Mouse (Mus musculus) kidney, adult 2 months (tissue): ENCODE measurements around the gene Zfp385a. TPM values are rescaled to one million over a fixed set of nuclear protein-coding genes. Genes with fewer than 3 reads are reported as not detected.

ENCODE experiments used
- DNase-seq: peaks from one replicate; pipeline ENCODE4 v3.0.0; 2021
- H3K27ac ChIP-seq: fragments of 200-500 bp; 2 replicates; pipeline ENCODE4 v1.5.1; 2012; ENCODE audit warnings: low read depth, low read length, control low read depth, inconsistent platforms; ENCODE audit not compliant: insufficient read depth
- H3K27me3 ChIP-seq: fragments of 200-500 bp; replicated peaks from 2 replicates; pipeline ENCODE4 v1.6.1; 2012; ENCODE audit warnings: mild to moderate bottlenecking, moderate library complexity, low read length, inconsistent platforms; ENCODE audit not compliant: control insufficient read depth, insufficient read depth
- H3K36me3 ChIP-seq: fragments of 200-500 bp; 2 replicates; pipeline ENCODE4 v1.6.1; 2012; ENCODE audit warnings: mild to moderate bottlenecking, moderate library complexity, low read length, inconsistent platforms; ENCODE audit not compliant: control insufficient read depth, insufficient read depth
- H3K4me1 ChIP-seq: fragments of 200-500 bp; 2 replicates; pipeline ENCODE4 v1.6.1; 2011; ENCODE audit warnings: low read length; ENCODE audit not compliant: control insufficient read depth, insufficient read depth
- H3K4me3 ChIP-seq: fragments of 200-500 bp; 2 replicates; pipeline ENCODE4 v1.5.1; 2011; ENCODE audit warnings: mild to moderate bottlenecking, low read depth, low read length, control low read depth; ENCODE audit not compliant: insufficient read depth
- CTCF ChIP-seq: fragments of 200-500 bp; conservative IDR thresholded peaks from 2 replicates; pipeline ENCODE4 v1.5.1; 2011; ENCODE audit warnings: low read depth, mild to moderate bottlenecking, control low read depth, low read length, moderate library complexity, mixed read lengths; ENCODE audit not compliant: insufficient read depth, insufficient read length
- POLR2A ChIP-seq: fragments of 200-500 bp; IDR thresholded peaks from one replicate; pipeline ENCODE4 v1.6.1; 2011; ENCODE audit warnings: low read depth, low read length, control low read depth
- WGBS: fragments of 180-500 bp; shearing (Covaris S2); methylation state at CpG from one replicate; pipeline ENCODE4 v1.1.7; 2018; 5-methylcytosine and 5-hydroxymethylcytosine counted together
- polyA plus RNA-seq: library from polyadenylated mRNA; depleted of rRNA; stranded (reverse); fragments of >200 nt; gene quantifications from 2 replicates; pipeline ENCODE4 v1.2.3, GENCODE M21; 2012

Gene Zfp385a
- polyA plus RNA-seq, 1 experiment: 6.1 TPM

DNA sequence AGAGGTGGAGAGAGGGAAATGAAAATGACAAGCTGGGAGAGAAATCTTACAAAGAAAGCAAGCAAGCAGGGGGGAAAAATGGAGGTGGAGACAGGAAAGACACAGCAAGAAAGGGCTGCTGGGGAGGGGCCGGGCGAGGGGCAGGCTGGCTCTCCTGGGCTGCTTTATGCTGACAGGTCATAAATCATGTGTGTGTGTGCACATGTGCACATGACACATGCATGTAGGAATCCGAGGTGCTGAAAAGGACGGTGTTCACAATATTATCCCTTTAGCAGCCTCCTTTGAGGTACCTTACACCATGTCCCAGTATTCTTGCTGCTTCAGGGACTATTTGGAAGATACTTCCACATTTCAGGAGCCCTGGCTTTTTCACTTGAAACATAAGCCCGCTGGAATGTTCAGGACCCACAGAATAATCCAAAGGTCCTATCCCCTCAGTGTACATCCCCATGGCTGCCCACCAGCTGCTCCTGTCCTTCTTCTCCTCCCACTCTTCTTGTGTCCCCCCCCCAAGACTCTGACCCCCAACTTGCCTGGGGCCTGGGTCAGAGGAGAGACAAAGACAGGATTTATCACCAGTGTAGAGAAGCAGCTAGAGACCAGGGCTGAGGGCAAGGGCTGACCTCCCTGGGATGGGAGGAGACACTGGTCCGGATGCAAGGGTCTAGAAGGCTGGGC lies 37.4 kb downstream of the Zfp385a start:
- Histone ChIP-seq H3K27ac (no peak overlapping the region), H3K4me1 (peaks cover 25% of the 10 kb centered on the region), H3K36me3 (no peaks in the 10 kb centered on the region)

DNA sequence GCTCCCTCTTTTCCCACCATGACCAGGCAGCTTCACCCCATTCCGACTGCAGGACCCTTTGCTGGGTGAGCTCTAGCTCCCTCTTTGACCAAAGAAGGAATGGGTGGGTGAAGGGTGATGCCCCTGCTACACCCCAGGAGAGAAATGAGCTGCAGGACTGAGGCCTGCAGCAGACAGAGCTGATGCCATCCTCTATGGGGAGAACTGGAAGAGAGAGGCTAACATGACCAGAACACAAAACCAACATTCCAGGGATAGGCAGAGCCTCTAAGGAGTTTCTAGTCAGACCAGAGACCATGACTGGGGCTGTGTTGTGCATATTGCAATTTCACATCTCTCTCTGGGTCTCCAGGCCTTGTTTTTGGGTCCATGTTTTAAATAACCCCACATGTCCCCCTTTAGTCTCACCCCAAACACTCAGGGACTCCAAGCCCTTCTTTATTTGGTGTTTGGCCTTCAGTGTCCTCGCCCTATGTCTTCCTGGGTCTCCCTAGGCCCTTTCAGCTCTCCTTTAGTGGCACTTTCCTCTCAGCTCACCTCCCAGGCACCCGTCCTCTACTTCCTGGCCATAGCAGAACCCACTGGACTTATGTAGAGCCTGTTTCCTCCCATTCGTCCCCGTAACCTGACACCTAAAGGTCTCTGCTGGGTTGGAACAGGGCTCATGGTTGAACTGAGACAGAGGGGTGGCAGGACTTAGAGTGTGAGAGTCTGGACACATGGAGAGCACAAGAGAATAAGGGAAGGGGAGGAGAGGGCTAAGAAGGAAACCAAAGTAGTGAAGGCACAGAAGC lies 38.1 kb downstream of the Zfp385a start:
- Histone ChIP-seq H3K4me3 (no peak overlapping the region), H3K4me1 (peaks cover 20% of the 10 kb centered on the region), H3K27ac (no peak overlapping the region), H3K36me3 (no peaks in the 10 kb centered on the region), H3K27me3 (no peaks in the 10 kb centered on the region)
- no peak for DNase-seq
- WGBS: 57% methylated on average over 5 of the region's 5 CpGs
- TF ChIP-seq CTCF: no peak
- TF ChIP-seq POLR2A: no peak

More for the DNA sequence above, 37.4 kb downstream of the Zfp385a start:
- no peaks in the 10 kb centered on the region for H3K27me3 ChIP-seq
- no peak for DNase-seq
- no peak overlapping the region for H3K4me3 ChIP-seq
- 57% methylated on average over 6 of the region's 6 CpGs for WGBS
- no peak for TF ChIP-seq POLR2A
- TF ChIP-seq CTCF: no peak

- H3K27ac ChIP-seq: no peak overlapping the region
- peaks cover 13% of the 10 kb centered on the region for H3K4me1 ChIP-seq
- 68% methylated on average over 2 of the region's 2 CpGs for WGBS
Measured at GRCm38 (mm10) chr15:103301046-103301445, 38.8 kb downstream of the Zfp385a start.

GRCm38 (mm10) chr15:103300560-103300959 lies 39.3 kb downstream of the Zfp385a start:
- DNase-seq: no peak
- 52% methylated on average over 2 of the region's 2 CpGs for WGBS
- Histone ChIP-seq H3K27me3 (no peaks in the 10 kb centered on the region), H3K4me1 (peaks cover 13% of the 10 kb centered on the region), H3K36me3 (no peaks in the 10 kb centered on the region), H3K27ac (no peak overlapping the region), H3K4me3 (no peak overlapping the region)
- no peak for TF ChIP-seq POLR2A
- TF ChIP-seq CTCF: no peak

More at GRCm38 (mm10) chr15:103301046-103301445, 38.8 kb downstream of the Zfp385a start:
- Histone ChIP-seq H3K36me3 (no peaks in the 10 kb centered on the region), H3K4me3 (no peak overlapping the region), H3K27me3 (no peaks in the 10 kb centered on the region)
- TF ChIP-seq CTCF (no peak), POLR2A (no peak)
- DNase-seq: no peak

DNA sequence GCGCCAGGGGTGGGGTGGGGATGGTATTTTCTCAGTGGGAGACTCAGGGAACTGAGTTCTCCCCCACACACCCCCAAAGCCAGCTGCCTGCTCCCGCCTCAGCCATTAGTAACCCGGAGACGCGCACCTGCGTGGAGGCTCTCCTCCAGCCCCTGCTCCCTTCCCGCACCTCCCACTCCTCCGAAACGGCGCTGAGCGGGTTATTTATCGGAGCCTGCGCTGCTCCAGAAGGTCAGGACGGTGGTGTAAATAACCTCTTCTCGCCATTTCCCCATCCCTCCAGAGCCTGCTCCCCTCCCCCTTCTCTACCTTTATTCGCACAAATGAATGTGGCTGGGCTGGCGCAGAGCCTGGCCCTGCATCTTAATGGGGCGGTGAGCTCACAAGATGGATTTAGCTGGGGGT lies 39.8 kb downstream of the Zfp385a start:
- Histone ChIP-seq H3K27ac (no peak overlapping the region), H3K36me3 (no peaks in the 10 kb centered on the region), H3K4me1 (peaks cover 13% of the 10 kb centered on the region), H3K27me3 (no peaks in the 10 kb centered on the region), H3K4me3 (no peak overlapping the region)
- peak; percentile 27 for DNase-seq
- WGBS: 57% methylated on average over 18 of the region's 18 CpGs
- TF ChIP-seq POLR2A (no peak), CTCF (no peak)

DNA sequence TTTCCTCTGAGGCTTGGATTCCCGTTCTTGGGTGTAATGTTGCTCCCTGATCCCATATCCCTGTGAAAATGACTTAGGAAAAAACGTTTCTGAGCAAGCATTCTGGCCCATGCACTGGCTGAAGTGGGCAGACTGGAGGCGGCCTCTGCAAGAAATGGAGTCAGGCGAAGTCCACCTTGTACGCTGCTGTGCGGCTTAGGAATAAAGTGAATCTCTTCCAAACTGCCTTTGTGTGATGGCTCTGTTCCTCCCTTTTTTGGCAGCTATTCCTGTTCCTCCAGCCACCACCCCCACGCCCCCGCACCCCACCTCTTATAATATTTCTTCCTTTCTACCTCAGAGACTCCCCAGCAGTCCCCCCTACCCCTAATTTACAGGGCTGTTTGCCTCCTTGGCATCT lies 40.2 kb downstream of the Zfp385a start:
- WGBS: 74% methylated on average over 8 of the region's 8 CpGs
- TF ChIP-seq CTCF (no peak), POLR2A (no peak)
- Histone ChIP-seq H3K27me3 (no peaks in the 10 kb centered on the region), H3K27ac (no peak overlapping the region), H3K4me1 (peaks cover 13% of the 10 kb centered on the region), H3K4me3 (no peak overlapping the region), H3K36me3 (no peaks in the 10 kb centered on the region)
- no peak for DNase-seq

GRCm38 (mm10) chr15:103298861-103299616 lies 40.9 kb downstream of the Zfp385a start:
- Histone ChIP-seq H3K27ac (no peak overlapping the region), H3K4me3 (no peak overlapping the region), H3K36me3 (no peaks in the 10 kb centered on the region), H3K27me3 (no peaks in the 10 kb centered on the region), H3K4me1 (peaks cover 7% of the 10 kb centered on the region)
- TF ChIP-seq CTCF (no peak), POLR2A (no peak)
- WGBS: 79% methylated on average over 5 of the region's 5 CpGs
- no peak for DNase-seq
